Mouse (Mus musculus): Measurements from ENCODE around the gene Actl6a.

DNA sequence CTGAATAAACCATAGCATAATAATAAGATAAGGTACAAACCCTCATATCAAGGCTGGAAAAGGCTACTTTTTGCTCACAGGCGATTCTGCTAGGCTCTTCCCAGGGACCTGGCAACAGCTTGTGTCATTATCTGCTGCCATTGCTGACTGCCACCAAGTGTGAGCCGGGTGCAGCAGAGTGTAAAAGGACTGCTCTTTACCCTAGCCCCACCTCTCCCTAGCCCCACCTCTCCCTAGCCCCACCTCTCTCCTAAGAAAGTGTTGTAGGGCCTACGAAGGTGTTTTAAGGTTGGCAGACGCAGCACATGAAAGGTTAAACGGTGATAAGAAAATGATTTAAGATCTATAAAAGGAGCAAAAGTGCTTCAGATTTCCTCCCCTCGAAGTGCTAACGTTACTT, 57.8 kb downstream of the Actl6a start:
- TF ChIP-seq GATA1 (IDR thresholded peaks at IDR 0.05; ENCODE audit: borderline replicate concordance, low read length) = no peak
- no peak for TF ChIP-seq FLI1 (IDR thresholded peaks at IDR 0.05; ENCODE audit: low read length)

Measured in megakaryocyte, embryonic 14.5 days (primary cell).